Mouse (Mus musculus): ENCODE results near the gene Gm21985. TPM values are rescaled to one million over a fixed set of nuclear protein-coding genes. Genes with fewer than 3 reads are reported as not detected.

Gene Gm21985
- total RNA-seq, 1 experiment from 2014 or later = 16.1 TPM

GRCm38 (mm10) chr2:112298221-112298620, 32.1 kb downstream of the Gm21985 start:
- no peak for ATAC-seq (replicated peaks; ENCODE audit: insufficient number of reproducible peaks, low FRiP score, low TSS enrichment, poor library complexity, severe bottlenecking)

GRCm38 (mm10) chr2:112308671-112309070, 42.6 kb downstream of the Gm21985 start:
- ATAC-seq (replicated peaks; ENCODE audit: insufficient number of reproducible peaks, low FRiP score, low TSS enrichment, poor library complexity, severe bottlenecking) = no peak

- no peak for ATAC-seq (replicated peaks; ENCODE audit: insufficient number of reproducible peaks, low FRiP score, low TSS enrichment, poor library complexity, severe bottlenecking)
Observed at GRCm38 (mm10) chr2:112309161-112309600, 43.1 kb downstream of the Gm21985 start.

- no peak for ATAC-seq (replicated peaks; ENCODE audit: insufficient number of reproducible peaks, low FRiP score, low TSS enrichment, poor library complexity, severe bottlenecking)
Observed at GRCm38 (mm10) chr2:112315638-112316037, 49.5 kb downstream of the Gm21985 start.

GRCm38 (mm10) chr2:112318227-112318626, 52.1 kb downstream of the Gm21985 start:
- ATAC-seq (replicated peaks; ENCODE audit: insufficient number of reproducible peaks, low FRiP score, low TSS enrichment, poor library complexity, severe bottlenecking) = no peak

- no peak for ATAC-seq (replicated peaks; ENCODE audit: insufficient number of reproducible peaks, low FRiP score, low TSS enrichment, poor library complexity, severe bottlenecking)
Observed at GRCm38 (mm10) chr2:112318905-112319304, 52.8 kb downstream of the Gm21985 start.

- ATAC-seq (replicated peaks; ENCODE audit: insufficient number of reproducible peaks, low FRiP score, low TSS enrichment, poor library complexity, severe bottlenecking) = no peak
Observed at GRCm38 (mm10) chr2:112328069-112328777, 62.1 kb downstream of the Gm21985 start.

- ATAC-seq (replicated peaks; ENCODE audit: insufficient number of reproducible peaks, low FRiP score, low TSS enrichment, poor library complexity, severe bottlenecking) = no peak
Observed at GRCm38 (mm10) chr2:112332051-112332898, 66.2 kb downstream of the Gm21985 start.

- ATAC-seq (replicated peaks; ENCODE audit: insufficient number of reproducible peaks, low FRiP score, low TSS enrichment, poor library complexity, severe bottlenecking) = no peak
Observed at GRCm38 (mm10) chr2:112337211-112337610, 71.1 kb downstream of the Gm21985 start.

- ATAC-seq (replicated peaks; ENCODE audit: insufficient number of reproducible peaks, low FRiP score, low TSS enrichment, poor library complexity, severe bottlenecking) = no peak
Observed at GRCm38 (mm10) chr2:112339736-112340135, 73.6 kb downstream of the Gm21985 start.

GRCm38 (mm10) chr2:112341117-112341516, 75.0 kb downstream of the Gm21985 start:
- ATAC-seq (replicated peaks; ENCODE audit: insufficient number of reproducible peaks, low FRiP score, low TSS enrichment, poor library complexity, severe bottlenecking) = no peak

- no peak for ATAC-seq (replicated peaks; ENCODE audit: insufficient number of reproducible peaks, low FRiP score, low TSS enrichment, poor library complexity, severe bottlenecking)
Observed at GRCm38 (mm10) chr2:112348246-112348645, 82.1 kb downstream of the Gm21985 start.

GRCm38 (mm10) chr2:112353685-112354455, 87.8 kb downstream of the Gm21985 start:
- ATAC-seq (replicated peaks; ENCODE audit: insufficient number of reproducible peaks, low FRiP score, low TSS enrichment, poor library complexity, severe bottlenecking) = no peak

- no peak for ATAC-seq (replicated peaks; ENCODE audit: insufficient number of reproducible peaks, low FRiP score, low TSS enrichment, poor library complexity, severe bottlenecking)
Observed at GRCm38 (mm10) chr2:112359611-112360010, 93.5 kb downstream of the Gm21985 start.

- ATAC-seq (replicated peaks; ENCODE audit: insufficient number of reproducible peaks, low FRiP score, low TSS enrichment, poor library complexity, severe bottlenecking) = no peak
Observed at GRCm38 (mm10) chr2:112360012-112360780, 94.1 kb downstream of the Gm21985 start.

GRCm38 (mm10) chr2:112360781-112361169, 94.7 kb downstream of the Gm21985 start:
- no peak for ATAC-seq (replicated peaks; ENCODE audit: insufficient number of reproducible peaks, low FRiP score, low TSS enrichment, poor library complexity, severe bottlenecking)

GRCm38 (mm10) chr2:112367222-112367621, 101.1 kb downstream of the Gm21985 start:
- peak; percentile 18; the same call in 1 of the 2 replicates for ATAC-seq (replicated peaks; ENCODE audit: insufficient number of reproducible peaks, low FRiP score, low TSS enrichment, poor library complexity, severe bottlenecking)

Data from monocyte, adult 5-6 weeks (primary cell).